Mouse (Mus musculus) yolk sac, embryonic 10.5 days (tissue): ENCODE measurements at regions not wholly inside any gene's neighbourhood (a gene's known extent, or its start where the extent isn't known, plus 50 kb on each side); places are given as distances from the start of the nearest gene placed in this dataset.
A peak's percentile ranks its signal among the peaks of the same experiment; 100 is the strongest.

Source experiments
- DNase-seq: peaks from one replicate; pipeline ENCODE4 v3.0.0-alpha.2; 2017; ENCODE audit warnings: low spot score

DNA sequence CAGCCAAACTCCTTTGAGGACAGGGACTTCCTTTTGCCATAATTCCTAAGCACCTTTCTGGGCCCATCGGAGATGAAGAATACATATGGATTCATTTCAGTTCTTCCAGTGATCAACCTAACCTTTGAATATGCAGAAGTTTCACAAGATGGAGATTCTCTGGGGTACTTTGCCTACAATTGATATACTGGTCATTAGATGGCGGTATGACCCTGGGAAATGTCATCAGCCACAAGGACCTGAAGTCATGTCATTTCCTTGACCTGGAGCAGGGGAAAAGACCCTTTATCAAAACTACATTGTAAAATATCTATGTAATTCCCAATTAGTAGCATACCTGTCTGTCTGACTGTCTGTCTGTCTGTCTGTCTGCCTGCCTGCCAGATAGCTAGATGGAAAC is 164.0 kb upstream of the Slc24a3 start:
- DNase-seq: no peak

DNA sequence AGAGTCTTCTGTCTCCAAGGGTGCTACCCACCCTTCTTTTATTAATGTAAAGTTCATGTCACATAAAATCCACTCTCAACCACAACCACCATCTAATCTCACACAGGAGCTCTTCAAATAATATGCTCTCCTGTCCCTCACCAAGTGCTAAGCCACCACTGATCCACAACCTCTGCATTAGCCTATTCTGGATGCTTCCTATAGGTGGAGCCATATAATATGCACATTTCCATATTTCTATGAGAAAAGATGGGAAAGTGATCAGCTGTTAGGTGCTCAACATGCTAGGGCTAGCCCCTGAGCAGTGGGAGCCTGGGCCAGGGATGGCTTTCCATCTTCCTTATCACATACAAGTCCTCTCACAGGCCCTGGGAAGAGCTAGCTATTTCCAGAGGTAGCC is 156.9 kb upstream of the Slc24a3 start:
- DNase-seq: no peak

DNA sequence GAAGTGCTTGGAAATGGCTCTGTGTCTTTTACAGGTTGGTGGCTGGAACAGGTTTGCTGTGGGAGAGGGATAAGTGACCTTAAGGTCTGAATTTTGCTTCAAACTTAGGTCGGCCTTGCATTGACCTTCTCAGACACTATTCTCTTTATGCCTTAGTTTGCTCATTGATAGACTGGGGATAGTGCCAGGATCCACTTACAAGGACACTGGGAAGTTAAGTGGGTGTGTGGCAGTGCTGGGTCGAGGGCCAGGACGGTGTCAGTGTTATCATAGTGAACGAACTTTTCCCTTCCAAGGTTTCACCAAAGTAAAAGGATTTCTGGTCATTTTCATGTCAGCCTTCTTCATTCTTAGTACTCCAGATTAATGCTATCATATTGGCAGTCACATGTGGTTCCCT is 156.3 kb upstream of the Slc24a3 start:
- DNase-seq: no peak

DNA sequence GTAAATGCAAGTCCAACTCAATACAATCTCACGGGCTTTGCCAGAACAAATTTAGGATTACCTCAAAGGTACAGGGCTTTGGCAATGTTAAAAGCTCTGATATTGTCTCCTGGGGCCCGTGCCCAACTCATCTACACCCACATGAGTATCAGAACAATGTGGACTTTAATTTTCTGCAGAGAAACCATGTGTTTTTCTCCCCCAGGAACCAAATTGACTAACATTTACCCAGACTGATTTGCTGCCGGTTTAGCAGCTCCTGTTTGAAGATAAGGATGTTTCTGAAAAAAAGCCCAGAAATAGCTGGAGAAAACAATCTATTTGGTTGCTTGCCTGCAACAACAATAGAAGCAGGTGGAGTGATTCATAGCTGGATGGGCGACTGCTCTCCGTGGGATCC is 151.6 kb upstream of the Slc24a3 start:
- DNase-seq: no peak

DNA sequence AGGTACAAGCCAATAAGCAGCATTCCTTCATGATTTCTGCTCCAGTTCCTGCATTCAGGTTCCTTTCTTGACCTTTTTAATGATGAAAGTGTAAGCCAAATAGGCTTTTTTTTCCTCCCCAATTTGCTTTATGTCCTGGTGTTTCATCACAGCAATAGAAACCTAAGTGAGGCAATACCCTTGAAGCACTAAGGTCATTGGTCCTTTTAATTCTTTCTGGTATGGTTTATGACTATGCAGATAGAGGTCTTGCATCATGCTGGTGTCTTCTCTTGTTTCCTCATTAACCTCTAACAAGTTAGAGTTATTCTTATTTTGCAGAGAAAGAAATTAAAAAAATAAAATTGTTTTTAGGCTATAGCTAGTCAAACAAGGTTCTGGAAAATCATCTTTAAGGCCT is 150.6 kb upstream of the Slc24a3 start:
- DNase-seq: no peak

DNA sequence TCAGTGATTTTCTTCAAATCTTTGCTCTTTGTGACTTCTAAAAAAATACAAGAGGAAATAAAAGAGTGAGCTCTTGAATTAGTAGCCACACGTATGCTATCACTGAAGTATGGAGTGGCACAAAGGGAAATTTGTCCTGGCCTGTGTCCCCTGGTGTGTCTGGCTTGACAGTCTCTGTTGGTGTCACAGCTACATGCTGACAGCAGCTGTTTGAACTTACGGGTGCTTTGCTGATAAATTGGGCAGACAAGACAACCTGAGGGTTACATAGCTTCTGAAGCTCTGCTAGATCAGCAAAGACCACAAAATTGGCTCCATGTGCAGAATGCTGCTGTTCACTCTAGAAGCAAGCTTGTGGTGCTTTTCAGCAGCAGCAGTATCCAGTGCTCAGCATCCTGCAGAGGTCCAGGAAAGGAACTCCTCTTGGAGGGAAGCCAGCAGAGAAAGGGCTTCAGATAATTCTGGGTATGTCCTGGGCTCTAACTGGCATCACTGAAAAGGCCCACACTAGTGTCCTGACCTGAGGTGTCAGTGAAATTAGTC is 149.9 kb upstream of the Slc24a3 start:
- no peak for DNase-seq

DNA sequence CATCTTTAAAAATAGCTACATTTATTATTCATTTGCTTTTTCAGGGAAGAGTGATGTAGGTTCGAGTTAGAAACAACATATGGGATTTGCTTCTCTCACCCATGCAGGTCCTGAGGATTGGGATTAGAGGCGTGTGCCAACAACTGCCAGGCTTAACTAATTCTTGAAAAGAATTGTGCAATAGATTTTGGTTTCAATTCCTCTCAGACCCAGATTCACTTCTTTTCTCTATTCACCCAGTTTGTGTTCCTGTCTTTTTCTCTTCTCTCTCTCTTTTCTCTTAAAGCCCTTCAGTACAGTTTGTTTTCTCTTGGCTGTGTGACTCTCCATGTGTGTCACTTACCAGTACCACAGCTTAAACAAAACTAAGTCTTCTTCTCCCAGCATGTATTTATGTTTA is 119.8 kb upstream of the Slc24a3 start:
- DNase-seq: no peak

DNA sequence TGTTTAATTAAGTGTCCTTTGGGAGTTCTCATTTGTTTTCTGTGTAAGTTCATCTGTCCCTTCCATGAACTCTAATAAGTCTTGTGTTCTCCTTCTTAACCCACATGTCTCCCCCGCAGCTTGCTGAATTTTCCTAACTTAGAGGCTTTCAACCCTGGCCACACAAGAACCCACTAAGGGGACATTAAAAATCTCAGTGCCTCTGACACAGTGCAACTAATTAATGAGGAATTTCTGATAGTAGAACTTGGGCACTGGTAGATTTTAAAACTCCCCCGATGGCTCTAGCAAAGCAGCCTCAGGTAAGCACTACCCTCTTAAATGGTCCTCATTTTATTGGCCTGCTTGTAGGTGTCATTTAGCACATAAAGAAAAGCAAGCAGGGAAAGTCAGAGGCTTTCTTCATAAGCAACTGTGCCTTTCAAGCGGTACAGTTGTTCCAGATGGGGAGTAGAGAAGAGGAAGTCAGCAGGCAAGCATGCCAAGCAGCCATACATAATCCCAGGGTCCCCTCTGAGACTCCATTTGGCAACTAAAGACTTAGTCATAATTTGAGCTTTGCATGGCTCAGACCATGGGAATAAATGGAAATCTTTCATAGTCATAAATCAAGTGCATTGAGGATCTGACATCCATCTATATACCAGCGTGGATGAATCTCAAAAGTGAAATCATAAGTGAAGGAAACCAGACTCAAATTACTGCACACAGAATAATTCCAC is 117.7 kb upstream of the Slc24a3 start:
- no peak for DNase-seq

DNA sequence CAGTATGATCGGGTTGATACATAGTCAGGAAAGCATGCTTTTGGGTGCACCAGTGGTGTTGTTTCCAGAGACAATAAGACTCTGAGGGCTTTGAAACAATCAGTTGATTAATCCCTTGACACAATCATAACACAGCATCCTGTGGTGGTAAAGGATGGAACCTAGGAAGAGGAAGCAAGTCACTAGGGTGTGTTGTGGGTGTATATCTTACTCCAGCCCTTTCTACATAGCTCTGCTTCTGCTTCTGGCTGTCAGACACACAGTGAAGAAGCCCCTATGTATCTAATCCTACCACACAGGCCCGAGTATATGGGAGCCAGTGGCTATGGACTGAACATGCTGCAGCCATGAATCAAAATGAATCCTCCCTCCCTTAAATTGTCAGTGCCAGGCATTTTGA is 115.1 kb upstream of the Slc24a3 start:
- DNase-seq: no peak

DNA sequence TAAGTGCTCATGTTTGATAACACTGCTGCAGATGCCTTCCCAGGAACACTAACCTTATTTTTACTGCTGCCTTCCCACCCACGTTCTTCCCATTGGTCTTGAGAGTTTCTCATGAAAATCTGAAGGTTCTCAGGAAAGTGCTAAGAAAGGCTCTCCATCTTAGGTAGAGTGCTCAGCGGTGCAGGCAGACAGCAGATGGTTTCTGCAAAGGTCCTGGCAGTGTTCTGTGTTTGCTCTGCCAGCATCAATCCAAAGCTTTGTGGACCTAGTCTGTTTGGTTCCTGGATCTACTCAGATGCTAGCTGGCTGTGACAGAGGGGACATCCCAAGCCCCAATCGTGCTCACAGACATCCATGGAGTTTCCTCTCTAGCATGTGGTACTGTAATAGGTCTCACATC is 111.3 kb upstream of the Slc24a3 start:
- DNase-seq: no peak

DNA sequence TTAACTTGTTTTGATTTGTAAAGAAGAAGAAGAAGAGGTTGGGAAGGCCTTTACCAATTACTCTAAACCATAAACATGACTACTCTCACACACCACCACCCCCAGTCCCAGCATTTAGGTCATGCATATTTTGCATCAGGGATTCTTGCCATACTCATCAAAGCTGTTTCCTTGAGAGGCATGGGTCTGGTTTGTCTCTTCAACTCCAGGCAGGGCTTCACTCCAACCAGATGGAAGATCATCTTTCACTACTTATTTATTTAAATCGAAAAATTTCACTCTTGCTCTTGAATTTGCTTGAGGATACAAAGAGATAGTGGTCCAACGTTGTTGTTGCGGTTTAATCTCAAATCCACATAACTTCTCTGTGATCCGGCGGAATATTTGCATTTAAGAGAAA is 110.8 kb upstream of the Slc24a3 start:
- DNase-seq: peak; percentile 17

DNA sequence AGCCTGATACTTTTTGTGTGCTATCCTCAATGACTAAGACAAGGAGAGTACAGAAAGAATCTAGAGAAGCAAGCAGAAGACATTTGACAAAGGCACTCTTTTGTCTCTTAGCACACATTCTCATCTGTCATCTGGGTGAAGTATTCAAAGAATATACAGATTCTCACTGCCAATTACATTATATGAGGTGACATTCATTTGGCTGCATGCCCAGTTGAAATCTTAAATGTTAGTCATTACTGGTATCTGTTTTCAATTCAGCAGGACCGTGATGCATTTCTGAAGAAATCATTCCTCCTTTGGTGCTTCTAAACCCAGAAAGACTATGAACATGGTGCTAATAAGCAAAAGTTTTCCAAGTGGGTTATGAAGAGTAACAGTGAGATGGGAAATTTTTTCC is 97.6 kb upstream of the Slc24a3 start:
- no peak for DNase-seq

DNA sequence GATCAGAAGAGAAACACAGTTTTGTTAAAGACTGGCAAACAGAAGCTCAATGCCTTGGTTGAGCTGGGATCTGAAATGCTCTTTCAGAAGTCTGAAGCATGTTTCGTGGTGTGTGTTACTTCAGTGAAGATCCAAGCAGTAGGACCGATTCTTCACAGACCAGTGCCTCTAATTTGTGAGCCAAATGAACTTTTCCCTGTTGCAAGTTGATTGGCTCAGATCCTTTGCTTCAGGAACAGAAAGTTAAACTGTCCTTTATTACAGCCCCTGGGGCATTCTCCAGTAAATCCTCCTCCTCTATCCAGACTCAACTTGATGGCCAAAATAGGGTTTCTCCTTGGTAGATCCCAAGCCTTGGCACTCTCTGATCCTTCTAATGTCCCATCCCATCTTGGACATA is 85.6 kb upstream of the Slc24a3 start:
- no peak for DNase-seq

DNA sequence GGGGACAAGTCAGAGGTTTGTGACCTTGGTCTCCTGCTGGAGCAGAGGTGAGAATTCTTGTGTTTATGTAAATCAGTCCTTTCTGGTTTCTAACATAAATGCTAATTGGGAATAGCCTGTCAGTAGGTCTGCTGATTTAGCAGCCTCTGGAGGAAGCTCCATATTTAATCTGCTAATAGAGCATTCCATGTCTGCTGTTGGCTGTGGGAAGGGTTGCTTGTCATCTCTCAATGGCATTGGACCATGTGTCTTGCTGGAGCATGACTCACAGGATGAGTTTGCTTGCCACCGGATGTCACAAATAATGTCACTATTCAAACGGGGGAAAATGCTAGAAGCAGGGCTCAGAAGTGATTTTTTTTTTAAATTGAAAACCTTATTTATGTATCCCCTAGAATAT is 82.9 kb upstream of the Slc24a3 start:
- DNase-seq: no peak

DNA sequence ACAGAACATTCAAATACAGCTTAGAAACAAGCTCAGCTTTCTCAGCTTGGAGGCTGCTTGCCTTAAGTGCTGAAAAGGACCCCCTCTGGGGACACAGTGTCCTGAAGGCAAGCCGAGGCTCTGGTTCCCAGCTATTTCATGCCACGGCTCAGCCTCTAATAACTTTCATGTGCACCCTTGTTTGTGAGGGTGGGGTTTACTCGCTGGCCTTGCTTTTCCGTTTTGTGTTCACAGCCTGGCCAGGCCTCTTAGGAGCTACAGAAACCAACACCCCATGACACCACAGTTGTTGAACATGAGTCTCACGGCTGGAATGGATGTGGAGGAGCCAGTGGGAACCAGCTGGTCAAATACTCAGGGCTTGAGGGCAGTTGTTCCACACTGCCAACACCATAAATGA is 81.4 kb upstream of the Slc24a3 start:
- DNase-seq: no peak

DNA sequence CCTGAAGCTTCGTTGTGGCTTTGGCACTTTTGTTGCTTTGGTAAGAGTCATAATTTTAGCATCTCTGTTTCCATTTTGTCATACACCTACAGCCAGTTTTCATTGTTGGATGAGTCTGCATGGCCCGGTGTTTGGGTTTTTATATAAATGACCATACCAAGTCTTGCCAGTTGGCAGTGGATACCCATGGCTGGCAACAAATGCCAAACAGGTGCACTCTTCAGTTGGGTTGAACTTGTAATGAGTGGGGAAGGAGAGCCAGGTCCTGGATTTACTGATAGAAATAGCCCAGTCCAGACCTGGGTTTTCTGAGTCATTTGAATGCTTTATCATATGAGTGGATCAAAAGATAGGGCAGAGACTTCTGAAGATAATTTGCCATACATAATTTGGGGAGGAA is 64.3 kb upstream of the Slc24a3 start:
- no peak for DNase-seq

DNA sequence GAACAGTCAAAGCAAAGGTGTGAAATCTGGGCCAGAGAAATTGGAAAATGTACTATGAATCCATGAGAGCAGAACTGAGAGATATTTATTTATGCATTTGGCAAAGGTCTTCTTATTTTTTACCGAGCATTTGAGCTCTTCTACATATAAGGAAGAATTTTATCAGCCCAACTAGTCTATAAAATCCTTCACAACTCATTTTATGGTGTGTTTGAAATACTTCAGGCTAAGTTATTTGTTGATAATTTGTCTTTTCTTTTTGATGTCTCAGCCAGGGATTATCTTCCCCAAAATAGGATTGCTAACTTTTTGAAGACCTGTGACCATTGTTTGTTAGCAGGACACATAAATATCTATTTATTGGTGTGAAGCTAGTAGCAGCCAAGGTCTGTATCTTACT is 55.9 kb upstream of the Slc24a3 start:
- no peak for DNase-seq

DNA sequence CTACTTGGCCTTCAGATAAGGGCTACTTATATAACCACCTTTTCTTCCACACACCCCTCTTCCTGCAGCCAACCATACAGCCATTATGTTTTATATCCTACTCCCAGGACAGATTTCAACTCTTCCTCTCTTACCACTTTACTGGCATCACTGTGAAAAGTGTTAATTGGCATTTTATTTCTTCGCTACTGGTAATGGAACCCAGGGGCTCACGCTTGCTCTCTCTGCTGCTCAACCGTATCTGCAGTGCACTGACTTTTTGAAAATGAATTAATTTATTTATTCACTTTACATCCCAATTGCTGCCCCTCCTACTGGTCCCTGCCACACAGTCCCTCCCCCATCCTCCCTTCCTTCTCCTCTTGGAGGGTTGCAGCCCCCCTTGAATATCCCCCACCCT is 52.5 kb upstream of the Slc24a3 start:
- DNase-seq: no peak
